Mouse (Mus musculus): ENCODE data around the gene Tasp1. TPM values are rescaled to one million over a fixed set of nuclear protein-coding genes. Genes with fewer than 3 reads are reported as not detected.
"Not testable (repeated sequence)": the region's sequence is repeated elsewhere in the genome, so short reads cannot be mapped to it uniquely, and the experiment has no call there.

The Tasp1 gene
- polyA plus RNA-seq (2012; rRNA removed): 4.0 and 5.6 TPM in 2 replicates

DNA sequence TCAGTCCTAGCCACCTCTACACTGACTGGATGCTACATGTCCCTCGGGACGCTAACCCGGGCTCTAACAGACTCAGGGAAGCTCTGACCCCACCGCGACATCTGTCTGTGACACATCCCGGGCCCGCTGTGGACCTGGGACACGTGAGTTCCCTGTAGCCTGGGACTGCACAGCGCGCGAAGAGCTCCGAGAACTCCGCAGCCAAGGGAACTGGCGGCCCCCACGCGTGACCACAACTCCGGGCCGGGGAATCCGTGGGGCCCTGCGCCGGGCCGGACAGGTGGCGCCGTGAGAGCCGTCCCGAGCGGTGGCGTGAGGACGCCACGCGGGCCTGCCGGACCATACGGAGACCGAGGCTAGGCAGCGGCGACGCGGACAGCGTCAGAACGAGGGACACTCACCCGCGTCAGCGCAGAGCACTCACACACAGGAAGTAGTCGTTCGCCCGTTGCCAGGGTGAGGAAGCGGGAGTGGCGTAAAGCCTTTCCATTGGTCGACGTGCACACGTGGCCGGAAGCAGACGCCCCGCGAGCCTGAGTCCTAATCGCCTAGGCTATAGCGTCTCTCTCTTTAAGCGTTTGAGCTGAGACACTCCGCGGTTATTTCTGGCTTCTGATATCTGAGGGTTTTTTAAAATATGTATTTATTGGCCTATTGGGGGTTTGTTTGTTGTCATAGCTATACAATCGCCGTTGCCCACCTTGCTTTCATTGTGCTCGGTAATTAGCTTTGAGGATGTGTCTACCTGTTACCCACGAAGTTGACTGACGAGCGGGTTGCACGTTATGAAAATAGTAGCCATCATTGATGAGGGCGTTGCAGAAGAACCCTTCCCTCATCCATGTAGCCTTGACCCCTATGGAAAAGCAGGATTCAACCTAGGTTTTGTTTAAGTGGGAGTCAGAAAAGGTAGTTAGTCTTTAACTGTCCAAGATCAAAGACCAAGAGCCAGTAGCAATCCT, at the start of gene Tasp1:
Gene Tasp1, minus strand, starts transcription at position 453 of the 962 bp plus-strand sequence.
- peak; percentile 60 for DNase-seq (ENCODE audit: low read depth)

DNA sequence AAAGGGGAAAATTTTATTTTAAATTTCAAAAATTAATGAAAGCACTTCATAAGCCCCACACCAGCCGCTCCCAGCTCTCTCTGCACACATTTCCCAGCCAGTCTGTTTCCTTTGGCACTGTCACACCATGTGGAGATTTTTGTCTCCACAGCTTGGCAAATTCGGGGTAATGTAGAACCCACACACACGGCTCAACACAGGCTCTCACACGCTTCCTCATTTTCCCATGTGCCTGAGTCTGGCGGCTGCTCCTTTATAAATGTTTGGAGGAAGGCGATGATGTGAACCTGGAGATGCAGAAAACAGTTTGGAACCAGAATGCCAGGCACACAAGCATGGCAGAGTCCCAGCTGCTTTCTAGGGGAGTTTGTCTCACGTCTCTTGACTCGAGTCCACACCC, 47.2 kb upstream of the Tasp1 start:
- no peak for DNase-seq (ENCODE audit: low read depth)

DNA sequence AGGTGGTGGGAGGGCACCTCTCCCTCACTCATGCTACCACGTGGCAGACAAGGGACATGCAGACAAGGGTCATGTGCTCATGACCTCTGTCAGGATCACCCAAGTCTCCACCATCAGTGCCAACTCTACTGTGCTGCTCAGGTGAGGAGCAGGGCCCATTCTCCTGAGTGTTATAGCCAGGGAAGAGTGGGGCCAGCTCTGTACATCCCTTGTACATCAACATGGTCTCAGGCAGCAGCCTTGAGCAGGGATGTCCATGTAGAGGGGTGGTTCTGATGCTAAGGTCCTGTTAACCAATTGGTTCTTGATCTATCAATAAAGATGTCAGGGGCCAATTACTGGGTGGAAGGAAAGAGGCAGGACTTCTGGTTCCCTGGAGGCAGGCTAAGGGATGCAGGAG, 42.3 kb upstream of the Tasp1 start:
- no peak for DNase-seq (ENCODE audit: low read depth)

DNA sequence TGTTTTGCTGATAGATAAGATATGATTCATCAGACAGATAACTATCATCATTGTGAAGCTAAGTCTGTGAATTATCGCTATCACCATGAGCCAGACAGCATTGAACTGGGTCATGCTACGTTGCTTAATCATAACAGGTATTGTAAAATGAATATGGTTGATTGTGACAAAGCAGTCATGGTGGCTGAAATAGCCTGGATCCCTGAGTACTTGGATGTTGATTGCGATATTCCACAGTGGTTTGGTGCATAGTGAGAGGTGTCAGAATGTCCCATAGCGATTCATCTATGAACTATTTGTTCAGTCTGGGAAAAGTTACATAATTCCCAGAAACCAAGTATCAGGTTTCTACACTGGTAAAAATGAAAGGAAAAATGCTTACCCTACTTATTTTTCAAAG, 41.0 kb upstream of the Tasp1 start:
- DNase-seq (ENCODE audit: low read depth): peak; percentile 16

DNA sequence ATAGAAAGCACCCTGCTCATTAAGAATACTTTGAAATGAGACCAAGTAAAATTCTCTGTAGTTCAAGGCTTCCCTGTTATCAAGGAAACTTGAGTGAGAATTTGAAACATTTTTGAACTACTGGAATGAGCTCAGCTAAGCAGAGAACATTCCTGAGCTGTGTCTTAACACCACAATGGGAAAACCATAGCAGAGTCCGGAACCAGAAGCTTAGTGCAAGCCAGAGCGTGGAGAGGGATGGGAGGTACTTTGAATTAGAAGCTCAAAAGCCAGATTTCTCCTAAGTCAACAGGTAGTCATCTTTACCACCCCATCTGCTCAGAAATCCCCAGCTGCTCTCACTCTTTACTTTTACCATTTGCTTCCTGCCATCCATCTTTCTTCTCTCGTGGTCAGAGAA, 38.3 kb upstream of the Tasp1 start:
- DNase-seq (ENCODE audit: low read depth): no peak

DNA sequence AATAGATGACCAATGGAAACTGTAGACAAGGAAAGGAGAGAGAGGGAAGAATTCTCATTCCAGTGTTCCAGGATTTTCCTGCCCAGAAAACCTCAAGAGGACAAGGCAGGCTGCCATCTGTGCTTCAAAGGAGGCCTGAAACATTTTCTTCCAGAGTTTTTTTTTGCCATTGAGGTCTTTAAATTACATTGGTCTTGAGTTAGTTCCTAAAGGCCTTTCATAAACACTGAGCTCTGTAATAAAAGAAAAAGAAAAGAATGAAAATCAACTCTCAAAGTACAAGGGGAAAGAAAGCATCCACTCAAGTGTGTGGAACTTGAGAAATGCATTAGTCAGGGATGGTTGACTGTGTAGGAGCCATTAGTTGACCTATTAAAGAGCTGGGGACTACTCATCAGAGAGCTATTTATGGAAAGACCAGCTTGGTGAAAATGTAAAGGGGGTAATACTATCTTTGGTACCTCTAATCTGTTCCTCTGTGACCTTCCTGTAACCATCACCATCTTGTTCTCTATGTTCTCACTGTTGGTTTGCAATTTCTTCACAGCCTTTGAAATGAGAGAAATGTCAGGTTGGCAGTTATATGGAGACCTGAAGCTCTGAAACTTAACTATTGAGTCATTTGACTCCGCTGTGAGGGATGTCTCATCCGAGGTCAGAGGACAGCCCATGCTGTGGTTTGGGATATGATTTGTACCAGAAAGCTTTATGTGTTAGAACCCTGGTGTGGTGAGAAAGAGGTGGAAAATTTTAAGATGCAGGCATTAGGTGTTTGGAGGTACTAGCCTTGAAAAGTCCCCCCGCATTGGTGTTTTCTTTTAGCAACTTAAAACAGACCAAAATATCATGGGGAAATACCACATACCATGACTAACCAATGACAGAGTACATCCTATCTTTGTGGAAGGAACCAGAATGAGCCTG, 34.2 kb upstream of the Tasp1 start:
- DNase-seq (ENCODE audit: low read depth): no peak

DNA sequence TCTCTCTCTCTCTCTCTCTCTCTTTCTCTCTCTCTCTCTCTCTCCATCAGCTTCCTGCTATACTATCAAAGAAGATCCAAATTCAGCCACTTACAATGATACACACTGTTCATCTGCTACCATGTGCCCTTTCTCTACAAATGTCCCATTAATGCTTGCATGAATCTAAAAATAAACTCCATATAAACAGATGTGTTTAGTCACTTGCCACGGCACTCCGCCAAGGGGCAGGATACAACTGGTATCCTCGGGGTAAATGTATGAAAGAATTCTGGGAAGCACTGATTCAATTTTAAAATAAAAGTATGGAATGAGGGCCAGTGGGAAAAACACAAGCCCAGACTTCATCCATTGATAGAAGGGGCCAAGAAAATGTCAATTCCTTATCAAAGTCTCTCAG, 33.4 kb upstream of the Tasp1 start:
- no peak for DNase-seq (ENCODE audit: low read depth)

DNA sequence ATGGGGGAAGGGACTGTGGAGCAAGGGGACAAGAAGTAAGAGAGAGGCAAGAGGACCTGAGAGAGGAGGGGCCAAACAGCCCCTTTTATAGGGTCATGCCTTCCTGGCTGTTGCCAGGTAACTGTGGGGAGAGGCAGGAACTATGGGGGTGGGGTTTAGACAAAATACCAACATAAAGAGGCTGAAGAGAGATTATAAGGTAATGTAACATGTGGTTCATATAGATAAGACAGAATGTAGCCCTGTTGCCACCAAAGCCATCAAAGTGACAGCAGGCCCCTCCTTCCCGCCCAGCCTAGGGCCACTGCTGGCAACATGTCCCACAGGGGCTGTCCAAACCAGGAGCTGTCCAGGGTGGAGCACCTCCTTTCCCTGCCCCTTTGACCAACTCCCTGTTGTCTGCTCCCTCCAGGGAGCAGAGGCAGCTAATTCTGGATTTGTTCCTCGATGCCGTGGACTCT, 30.6 kb upstream of the Tasp1 start:
- DNase-seq (ENCODE audit: low read depth): no peak

DNA sequence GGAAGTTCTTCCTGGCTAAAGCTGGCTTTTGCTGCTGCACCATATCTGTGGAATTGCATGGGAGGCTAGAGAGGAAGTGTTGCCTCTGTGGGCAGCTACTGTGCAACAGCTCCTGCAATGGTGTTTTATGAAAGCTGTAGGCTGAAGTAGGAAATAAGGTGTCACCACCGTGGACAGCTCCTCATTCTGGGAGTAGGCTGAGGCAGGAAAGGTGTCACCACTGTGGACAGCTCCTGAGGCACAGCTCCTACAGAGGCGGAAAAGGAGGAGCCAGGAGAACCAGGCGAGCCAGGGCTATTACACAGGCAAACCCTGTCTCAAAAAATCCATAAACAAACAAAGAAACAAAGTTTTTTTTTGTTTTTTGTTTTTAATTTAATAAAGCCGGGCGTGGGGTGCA, 29.4 kb upstream of the Tasp1 start:
- no peak for DNase-seq (ENCODE audit: low read depth)

DNA sequence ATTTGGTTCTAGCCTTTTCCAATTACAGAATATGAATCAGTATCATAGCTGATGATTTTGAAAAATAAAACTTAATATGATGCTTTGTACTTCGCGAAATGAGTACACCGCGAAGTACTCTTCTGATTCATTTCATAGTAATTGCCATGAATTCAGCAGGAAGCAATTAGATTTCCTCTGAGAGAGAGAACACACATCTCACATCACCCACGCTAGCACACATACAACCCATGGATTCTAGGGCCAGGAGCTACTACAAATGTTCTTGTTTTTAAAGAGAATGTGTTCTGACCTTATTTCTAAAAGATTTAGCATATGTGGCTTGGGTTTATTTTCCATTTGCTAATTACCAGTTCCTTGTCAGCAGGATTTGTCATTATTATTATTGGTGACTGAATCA, 26.8 kb upstream of the Tasp1 start:
- no peak for DNase-seq (ENCODE audit: low read depth)

DNA sequence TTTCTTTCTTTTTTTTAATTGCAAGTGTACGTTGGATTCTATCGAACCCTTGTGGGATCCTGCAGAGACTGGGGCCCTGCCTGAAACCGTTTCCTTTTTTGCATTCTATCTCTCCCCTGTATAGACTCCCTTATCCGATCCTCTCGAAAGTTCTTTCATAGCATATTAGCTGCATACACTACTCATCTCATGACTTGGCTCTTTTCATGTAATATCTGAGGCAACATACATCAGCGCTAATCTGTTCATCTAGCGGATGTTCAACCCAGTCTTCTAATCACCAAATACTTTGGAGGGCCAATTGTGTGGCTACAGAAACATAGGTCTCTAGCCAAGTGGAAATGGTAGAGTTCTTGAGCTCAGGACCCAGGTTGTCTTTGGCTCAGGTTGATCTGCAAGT, 17.6 kb upstream of the Tasp1 start:
- no peak for DNase-seq (ENCODE audit: low read depth)

DNA sequence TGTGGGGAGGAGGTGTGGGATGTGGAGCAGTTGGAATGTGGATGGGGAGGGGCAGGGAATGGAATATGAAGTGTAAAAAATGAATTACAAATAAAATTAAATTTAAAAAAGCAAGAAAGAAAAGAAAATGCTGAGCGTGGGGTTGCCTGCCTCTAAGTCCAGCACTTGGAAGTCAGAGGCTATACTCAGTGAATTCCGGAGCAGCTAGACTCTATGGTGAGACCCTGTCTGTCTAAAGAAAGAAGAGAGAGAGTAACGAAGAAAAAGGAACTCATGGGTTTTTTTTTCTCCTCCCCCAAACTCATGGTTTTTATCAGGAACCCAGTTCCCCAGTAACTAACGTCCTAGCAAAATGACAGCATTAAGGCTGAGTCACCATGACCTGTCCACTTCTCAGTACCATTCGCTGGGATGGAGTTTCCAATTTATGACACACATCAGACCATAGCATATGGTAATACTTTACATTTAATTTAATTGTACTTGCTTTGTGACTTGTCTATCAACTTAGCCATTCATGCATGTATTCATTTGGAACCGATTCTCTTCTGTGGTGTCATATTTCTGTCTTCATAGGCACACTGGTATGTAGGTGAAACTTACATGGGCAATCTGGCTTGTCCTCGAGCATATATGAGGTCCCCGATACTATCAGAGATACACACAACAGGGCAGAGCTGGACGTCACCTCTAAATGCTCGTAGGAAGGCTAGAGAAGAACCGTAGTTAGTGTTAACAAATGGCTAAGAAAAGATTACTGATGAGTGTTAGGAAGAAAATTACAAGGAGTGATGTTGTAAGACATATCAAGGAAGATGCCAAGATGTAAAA, 14.4 kb upstream of the Tasp1 start:
- no peak for DNase-seq (ENCODE audit: low read depth)

DNA sequence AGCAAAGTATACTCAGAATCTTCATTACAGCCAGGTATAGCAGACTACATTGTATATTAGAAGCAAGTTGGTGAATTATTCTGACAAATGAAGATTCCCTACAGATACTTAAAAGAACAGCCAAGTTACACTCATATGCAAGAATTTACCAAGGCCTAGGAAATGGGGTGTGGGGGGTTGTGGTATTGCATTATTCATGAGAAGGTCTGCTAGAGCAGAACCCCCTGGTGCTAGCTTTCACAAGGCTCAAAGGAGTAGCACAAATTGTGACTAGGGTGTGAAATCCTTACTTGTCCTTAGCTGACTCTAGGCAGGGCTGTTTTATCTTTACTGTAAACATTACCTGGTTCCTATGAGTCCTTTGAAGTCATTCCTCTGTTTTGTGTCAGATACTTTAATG, 12.7 kb upstream of the Tasp1 start:
- DNase-seq (ENCODE audit: low read depth): not testable (repeated sequence)

DNA sequence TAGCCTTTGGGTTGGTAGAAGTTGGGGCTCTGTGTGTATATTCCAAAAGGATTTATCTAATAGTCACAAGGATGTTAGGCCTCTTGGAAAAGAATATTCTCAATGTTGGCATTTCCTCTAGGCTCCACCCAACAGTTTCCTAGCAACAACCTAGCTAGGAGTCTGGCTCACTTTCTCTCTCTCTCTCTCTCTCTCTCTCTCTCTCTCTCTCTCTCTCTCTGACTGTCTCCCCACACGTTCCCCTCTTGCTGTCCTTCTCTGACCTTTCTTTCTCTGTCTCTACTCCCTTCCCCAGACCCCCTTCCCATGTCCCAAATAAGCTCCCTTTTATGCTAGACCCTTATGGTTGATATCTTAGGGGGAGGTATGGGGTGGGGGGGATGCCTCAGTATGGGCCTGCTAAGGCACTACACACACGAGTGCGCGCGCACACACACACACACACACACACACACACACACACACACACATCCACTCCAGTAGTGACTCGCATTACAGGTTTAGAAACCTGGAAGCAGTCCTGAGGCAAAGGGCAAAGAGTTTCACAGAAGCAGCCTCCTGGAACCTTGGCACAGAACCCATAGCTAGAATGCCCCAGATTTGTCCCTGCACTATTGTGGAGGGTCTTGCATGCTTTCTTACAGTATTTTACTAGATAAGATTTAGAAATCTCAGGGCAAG, 12.1 kb upstream of the Tasp1 start:
- no peak for DNase-seq (ENCODE audit: low read depth)

DNA sequence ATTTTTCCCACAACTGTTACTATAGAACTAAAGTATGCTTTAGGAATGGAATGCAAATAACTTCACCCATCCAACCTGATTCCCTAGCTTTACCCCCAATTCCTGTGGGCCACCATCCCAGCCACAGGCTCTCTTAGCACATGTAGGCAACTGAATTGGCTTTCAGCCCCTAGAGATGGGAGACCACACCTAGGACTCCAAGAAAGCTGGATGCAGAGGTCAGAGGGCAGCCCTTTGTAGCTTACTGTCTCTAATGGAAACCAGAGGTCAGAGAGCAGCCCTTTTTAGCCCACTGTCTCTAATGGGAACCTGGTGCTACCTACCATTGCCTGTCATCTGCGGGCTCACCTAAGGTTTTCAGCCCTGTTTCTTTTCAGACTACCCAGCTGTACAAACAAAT, 10.9 kb upstream of the Tasp1 start:
- DNase-seq (ENCODE audit: low read depth): no peak

DNA sequence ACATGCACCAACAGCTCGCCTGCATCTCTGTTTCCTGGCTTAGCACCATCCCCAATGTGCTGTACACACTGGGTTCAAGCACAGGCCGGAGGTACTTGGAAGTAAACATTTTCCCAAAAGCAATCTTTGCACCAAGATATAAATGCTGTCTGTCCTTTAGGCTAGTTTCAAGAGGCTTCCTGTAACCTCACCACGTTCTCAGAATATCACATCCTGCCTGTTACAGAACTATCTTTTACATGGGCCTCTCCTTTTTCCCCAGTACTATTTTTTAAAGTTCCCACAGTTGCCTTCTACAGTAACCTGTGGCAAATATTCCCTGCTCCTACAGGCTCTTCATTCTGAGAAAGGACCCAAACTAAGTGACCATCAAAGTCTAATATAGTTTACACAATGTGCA, 8.5 kb upstream of the Tasp1 start:
- DNase-seq (ENCODE audit: low read depth): no peak

DNA sequence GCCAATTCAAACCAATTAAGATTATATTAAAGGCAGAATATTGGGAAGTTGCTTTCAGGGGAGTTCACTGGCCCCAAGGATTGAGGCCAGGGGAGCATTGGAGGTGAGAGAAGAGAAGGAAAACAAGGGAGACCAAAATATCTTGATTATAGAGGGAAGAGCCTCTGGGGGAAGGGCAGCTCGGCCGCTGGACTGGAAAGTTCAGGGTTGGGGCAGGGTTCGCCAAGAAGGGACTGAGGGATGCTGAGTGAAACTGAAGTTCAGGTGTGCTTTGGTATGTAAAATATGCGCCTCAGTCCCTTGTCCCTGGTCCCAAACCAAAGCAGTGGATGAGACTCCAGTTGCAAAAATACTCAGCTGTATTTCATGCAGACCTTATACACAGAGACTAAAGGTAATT, 911 bp upstream of the Tasp1 start:
- no peak for DNase-seq (ENCODE audit: low read depth)

DNA sequence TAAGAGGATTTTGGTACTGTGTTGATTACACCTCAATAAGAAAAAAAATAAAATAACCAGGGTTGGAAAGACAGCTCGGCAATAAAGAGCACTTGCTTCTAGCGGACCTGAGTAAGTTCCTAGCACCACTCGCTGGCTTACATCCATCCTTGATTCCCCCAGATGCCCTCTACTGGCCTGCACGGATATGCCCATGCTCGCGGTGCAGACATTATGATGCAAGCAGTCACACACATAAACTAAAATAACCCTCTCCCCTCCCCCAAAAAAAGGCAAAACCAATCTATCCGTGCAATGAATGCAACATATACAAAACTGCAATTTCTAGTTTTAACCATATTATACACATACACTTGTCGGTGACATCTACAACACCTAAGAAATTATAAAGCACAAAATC, 929 bp downstream of the Tasp1 start:
- DNase-seq (ENCODE audit: low read depth): no peak

DNA sequence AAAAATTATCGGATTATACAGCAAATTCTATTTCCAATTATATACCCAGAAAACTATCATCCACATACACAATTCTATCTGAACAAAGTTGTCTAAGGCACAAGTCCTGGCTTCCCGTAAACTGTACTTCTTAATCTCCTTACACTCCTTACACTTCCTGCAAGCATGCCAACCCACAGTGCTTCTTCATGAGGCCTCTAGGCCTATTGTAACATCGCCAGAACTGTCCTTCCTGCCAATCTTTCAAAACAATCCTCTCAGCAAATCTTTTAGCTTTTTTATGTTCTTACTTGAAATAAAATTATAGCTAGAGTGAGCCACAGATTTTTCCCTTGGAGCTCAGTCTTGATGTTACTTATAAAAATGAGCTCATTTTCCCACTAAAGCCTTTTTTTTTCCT, 5.1 kb downstream of the Tasp1 start:
- DNase-seq (ENCODE audit: low read depth): peak; percentile 47

DNA sequence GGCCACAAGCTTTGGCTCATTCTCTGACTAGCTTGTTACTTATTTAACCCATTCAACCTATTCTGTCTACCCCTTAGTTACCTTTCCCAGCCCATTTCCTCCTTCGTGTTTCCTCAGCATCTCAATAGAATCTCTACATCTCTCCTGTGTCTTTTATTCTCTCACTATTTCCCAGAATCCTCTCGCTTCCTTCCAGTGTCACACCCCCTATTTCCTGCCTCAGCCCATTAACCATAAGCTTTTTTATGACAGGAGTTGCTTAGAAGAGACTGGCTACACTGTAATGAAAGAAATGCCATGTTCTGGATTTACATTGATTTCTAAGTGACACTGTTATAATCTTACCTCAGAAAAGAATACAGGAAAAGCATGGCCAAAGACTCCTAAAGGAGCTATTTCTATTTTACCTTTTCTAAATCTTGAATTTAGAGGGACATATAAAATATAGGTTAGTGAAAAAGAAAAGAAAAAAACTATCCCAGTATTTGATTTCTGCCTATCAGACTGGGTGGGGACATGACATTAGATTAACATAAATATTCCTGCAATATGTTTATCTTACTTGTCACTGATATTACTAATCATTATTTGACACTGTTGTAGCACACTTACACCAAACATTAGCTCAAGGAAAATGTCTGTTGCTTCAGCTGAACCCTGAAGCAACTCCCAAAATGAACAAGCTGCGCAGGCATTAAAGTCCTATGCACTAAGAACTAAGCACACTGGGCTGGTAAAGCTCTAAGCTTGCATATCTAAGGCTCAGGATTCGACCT, 6.3 kb downstream of the Tasp1 start:
- no peak for DNase-seq (ENCODE audit: low read depth)

Measured in gonadal fat pad, adult 2 months (tissue).